Mouse (Mus musculus): ENCODE measurements at regions not wholly inside any gene's neighbourhood (a gene's known extent, or its start where the extent isn't known, plus 50 kb on each side); places are given as distances from the start of the nearest gene placed in this dataset.

DNA sequence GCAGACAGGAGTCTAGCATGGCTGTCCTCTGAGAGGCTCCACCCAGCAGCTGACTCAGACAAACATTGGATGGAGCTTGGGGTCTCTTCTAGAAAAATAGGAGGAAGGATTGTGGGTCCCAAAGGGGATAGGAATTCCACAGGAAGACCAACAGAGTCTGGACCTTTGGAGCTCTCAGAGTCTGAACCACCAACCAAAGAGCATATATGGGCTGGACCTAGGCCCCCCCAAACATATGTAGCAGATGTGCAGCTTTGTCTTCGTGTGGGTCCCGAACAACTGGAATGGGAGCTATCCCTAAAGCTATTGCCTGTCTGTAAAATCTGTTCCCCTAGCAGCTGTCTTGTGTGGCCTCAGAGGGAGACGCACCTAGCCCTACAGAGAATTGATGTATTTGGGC, 50.1 kb upstream of the Cpm start:
- in situ Hi-C loops (cut with MboI, MseI): loop anchor here in 1 of 2 experiments (10.0 kb wide), 1 partner anchor 96 kb away; no protein-coding TSS in a partner anchor

DNA sequence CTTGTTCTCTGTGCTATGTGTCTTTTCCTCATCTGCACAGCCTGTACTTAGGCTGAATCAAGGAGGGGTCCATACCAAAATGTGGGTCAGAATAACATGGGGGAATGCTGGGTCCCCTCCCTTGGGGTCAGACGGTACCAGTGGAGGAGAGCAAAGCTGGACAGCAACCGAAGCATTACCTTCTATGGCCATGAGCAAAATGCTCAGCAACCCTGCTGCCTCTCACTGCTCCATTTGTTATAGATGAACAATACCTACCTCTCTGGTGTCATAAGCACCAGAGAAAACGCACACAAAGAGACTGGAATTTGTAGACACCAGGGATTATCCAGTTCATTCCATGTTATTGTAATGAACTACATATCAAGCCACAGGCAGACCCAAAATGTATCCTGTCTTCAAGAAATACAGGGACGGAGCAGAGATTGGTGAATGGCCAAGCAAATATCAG, 50.6 kb upstream of the Cpm start:
- in situ Hi-C loops (cut with MboI, MseI): loop anchor here in 1 of 2 experiments (10.0 kb wide), 1 partner anchor 96 kb away; no protein-coding TSS in a partner anchor

GRCm38 (mm10) chr10:117577970-117578695, 51.2 kb upstream of the Cpm start:
- in situ Hi-C loops (cut with MboI, MseI): loop anchor here in 1 of 2 experiments (10.0 kb wide), 1 partner anchor 97 kb away; no protein-coding TSS in a partner anchor

DNA sequence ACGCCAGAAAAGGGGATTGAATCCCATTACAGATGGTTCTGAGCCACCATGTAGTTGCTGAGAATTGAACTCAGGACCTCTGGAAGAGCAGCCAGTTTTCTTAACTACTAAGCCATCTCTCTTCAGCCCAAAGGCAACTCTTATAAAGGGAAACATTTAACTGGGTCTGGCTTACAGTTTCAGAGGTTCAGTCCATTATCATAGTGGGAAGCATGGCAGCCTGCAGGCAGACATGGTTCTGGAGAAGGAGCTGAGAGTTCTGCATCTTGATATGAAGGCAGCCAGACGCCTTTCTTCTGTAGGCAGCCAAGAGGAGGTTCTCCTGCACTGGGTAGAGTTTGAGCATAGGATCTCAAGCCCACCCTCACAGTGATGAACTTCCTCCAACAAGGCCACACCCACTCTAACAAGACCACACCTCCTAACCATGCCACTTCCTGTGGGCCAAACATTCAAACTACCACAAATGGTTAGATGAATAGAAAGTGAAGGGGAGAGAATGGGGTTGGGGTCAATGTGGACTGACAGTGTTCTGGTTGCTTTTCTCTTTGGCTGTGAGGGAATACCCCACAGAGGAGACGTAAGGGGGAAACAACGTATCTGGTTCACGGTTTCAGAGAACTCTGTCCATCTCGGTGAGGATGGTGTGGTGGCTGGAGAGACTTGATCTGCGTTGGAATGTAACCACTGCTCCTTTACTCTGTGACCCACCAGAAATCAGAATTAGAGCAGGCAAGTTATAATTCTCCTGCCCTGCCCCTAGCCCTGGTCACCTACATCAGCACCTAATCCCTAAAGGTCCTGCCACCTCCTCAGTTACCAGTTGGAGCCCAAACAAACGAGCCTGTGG, 52.2 kb upstream of the Cpm start:
- in situ Hi-C loops (cut with MboI, MseI): loop anchor here in 1 of 2 experiments (10.0 kb wide), 1 partner anchor 98 kb away; no protein-coding TSS in a partner anchor

- in situ Hi-C loops (cut with MboI, MseI): loop anchor here in 1 of 2 experiments (10.0 kb wide), 1 partner anchor 98 kb away; no protein-coding TSS in a partner anchor
Measured at GRCm38 (mm10) chr10:117576154-117576859, 53.0 kb upstream of the Cpm start.

- in situ Hi-C loops (cut with MboI, MseI): loop anchor here in 1 of 2 experiments (10.0 kb wide), 1 partner anchor 99 kb away; no protein-coding TSS in a partner anchor
Measured at GRCm38 (mm10) chr10:117575404-117576153, 53.7 kb upstream of the Cpm start.

DNA sequence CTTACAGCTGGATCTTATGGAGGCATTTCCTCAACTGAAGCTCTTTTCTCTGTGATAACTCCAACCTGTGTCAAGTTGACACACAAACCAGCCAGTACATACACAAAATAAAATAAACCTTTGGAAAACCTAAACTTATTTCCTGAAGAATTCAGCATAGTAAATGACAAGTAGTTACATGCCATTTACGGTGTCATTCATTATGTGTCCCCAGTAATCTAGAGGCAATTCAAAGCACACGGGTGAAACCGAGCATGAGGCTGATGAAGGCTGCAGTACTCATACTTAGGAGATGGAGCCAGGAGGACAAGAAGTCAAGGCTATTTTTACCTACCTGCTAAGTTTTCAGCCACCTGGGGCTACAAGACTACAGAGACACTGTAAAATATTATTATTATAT, 54.4 kb upstream of the Cpm start:
- in situ Hi-C loops (cut with MboI, MseI): loop anchor here (5.0 to 10.0 kb wide), 2 partner anchors 97 to 100 kb away; no protein-coding TSS in a partner anchor

- in situ Hi-C loops (cut with MboI, MseI): loop anchor here (5.0 to 10.0 kb wide), 2 partner anchors 98 to 101 kb away; no protein-coding TSS in a partner anchor
Measured at GRCm38 (mm10) chr10:117574056-117574727, 55.1 kb upstream of the Cpm start.

DNA sequence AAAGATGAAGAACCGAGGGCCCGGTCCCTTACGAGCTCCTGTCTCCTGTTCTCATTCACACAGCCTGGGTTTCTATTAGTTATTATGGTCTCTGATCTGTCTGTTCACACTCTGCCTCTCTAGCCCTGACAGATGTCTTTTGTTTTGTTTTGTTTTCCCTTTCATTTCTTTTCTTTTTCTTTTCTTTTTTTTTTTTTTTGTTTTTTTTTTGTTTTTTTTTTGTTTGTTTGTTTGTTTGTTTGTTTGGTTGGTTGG, 55.8 kb upstream of the Cpm start:
- in situ Hi-C loops (cut with MboI, MseI): loop anchor here (5.0 to 10.0 kb wide), 2 partner anchors 99 to 101 kb away; no protein-coding TSS in a partner anchor

- in situ Hi-C loops (cut with MboI, MseI): loop anchor here (5.0 to 10.0 kb wide), 2 partner anchors 99 to 102 kb away; no protein-coding TSS in a partner anchor
Measured at GRCm38 (mm10) chr10:117572746-117573595, 56.3 kb upstream of the Cpm start.

DNA sequence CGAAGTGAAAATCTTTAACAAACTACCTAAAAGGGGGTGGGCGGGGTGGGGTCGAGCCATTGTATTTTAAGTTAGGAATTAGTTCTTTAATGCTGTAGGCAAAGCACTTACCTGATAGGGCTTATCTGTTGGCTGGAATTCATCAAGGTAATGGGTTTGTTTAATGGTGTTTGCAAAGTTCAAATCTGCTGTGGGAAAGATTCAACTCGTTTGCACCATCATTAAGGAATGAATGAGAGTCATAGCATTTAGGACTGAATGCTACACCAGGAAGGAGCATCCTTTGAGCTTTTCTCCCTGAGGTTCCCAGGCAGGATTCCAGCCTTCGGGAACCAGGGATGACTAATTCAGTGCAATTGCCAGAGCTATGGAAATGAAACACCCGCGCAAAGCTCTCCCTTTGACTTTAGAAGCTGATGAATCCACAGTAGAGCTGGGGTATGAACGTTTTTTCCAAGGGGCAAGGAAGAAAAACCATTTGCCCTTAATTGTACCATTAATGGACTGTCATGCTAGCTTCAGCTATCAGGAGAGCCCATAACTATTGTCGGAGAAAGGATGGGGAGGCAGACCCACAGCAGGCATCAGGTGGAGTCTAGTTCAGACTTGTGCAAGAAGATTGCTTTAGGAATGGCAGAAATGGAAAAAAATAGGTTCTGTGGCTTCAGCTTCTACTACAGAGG, 57.3 kb upstream of the Cpm start:
- in situ Hi-C loops (cut with MboI, MseI): loop anchor here (5.0 to 10.0 kb wide), 2 partner anchors 100 to 103 kb away; no protein-coding TSS in a partner anchor

GRCm38 (mm10) chr10:117570971-117571861, 58.1 kb upstream of the Cpm start:
- in situ Hi-C loops (cut with MboI, MseI): loop anchor here (5.0 to 10.0 kb wide), 2 partner anchors 101 to 104 kb away; no protein-coding TSS in a partner anchor

- in situ Hi-C loops (cut with MboI, MseI): loop anchor here (5.0 to 10.0 kb wide), 2 partner anchors 102 to 104 kb away; no protein-coding TSS in a partner anchor
Measured at GRCm38 (mm10) chr10:117570091-117570970, 59.0 kb upstream of the Cpm start.

DNA sequence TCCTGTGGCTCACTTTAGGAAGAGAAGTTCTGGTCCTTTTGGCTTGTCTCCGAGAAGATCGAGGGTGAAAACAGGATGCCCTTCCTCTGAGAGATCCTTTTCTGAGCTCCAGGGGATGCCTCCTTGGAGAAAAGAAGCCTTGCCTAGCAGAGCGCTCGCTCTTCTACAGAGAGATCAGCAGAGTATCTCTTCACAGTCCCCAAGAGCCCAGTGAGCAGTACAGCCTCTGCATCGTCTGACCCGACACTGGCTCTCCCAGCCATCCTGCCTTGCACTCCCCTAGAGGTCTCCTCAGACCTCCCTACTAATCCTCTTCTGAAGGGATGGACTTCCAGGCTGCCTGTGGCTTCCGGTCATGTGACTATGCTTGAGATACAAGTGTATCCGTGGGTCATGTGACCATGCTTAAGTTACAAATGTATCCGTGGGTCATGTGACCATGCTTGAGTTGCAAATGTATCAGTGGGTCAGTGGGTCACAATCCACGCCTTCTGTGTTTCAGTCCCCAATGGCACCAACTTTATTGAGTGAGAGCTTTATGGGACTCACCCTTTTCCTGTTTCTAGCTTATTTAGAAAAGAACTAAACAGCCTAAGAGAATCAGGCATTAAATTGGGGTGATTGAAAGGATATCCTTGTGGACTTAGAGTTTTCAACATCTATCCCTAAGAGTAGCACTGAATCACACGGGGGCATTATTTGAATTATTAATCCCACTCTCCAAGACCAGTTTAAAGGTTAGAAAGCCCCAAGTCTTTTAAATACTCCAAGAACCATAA, 59.8 kb upstream of the Cpm start:
- in situ Hi-C loops (cut with MboI, MseI): loop anchor here (5.0 to 10.0 kb wide), 2 partner anchors 103 to 105 kb away; no protein-coding TSS in a partner anchor
